In the genomic region with DNA sequence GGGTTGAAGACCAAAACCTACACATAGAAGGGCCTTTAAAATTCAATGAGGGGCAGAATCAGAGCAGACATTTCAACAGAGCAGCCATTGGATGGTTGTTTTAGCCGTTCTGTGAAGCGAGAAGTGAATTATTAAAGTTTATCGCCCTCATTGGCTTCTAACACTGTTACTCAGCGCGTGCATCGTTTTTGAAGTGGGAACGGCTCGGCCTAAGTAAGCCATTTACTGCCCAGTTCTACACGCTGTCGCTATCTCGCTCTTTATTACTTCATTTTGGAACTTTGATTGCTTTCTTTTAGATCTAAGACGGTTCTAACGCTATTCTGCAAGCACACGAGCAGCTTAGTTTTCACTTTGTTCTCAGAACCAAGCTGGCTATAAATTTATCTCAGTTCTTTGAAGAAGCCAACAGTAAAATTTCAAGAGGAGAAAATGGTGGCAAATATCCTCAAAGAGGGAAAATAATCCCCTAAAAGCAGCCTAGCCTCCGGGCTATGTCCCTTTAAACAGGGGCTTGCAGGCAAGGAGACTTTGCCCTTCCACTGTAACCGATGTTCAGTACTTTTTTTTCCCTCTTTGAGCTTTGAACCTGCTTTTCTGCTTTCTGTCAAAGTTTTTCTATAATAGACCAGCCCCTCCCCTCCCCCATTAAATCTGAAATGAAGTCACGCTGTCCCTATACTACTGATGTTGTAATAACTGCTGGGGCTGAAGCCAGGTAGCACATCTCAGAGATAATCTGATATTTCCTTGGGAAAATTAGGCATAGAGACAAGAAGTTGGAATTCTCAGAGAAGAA, we compare ENCODE assay signal across 17 mouse cellular contexts.
A peak's percentile ranks its signal among the peaks of the same experiment; 100 is the strongest.
DNase-seq lines count a peak whose midpoint lies in the region; ATAC-seq and TF ChIP-seq lines count a peak whose summit lies in the region.
"Had no signal": no experiment of that assay in that cellular context is flagged by ENCODE, and none has a peak within 500 bp of the region (broad histone marks: within the 10 kb centered on the region; RNA-seq: fewer than 3 reads in every experiment).

No protein-coding gene starts in this region.

- H3K4me3 ChIP-seq in hindbrain, embryonic 15.5 days, result no peak overlapping the region
- no peak overlapping the region for H3K4me3 ChIP-seq in hindbrain, embryonic 11.5 days (ENCODE audit: low read depth, low read length)
- H3K4me3 ChIP-seq in midbrain, embryonic 15.5 days, result no peak overlapping the region
- H3K4me3 ChIP-seq in midbrain, embryonic 11.5 days (ENCODE audit: low read depth, low read length), result no peak overlapping the region
- H3K4me3 ChIP-seq in intestine, postnatal 0 days (ENCODE audit: low read depth, low read length), result peak overlapping the region; percentile 7; the same call in 1 of the 2 replicates
- H3K4me3 ChIP-seq: hindbrain, embryonic 10.5 days had no signal

- no peaks in the 10 kb centered on the region for H3K27me3 ChIP-seq in hindbrain, embryonic 15.5 days
- H3K27me3 ChIP-seq in hindbrain, embryonic 11.5 days (ENCODE audit: control insufficient read depth, insufficient read depth, low read length), result no peaks in the 10 kb centered on the region
- H3K27me3 ChIP-seq in midbrain, embryonic 15.5 days (replicated peaks), result no peaks in the 10 kb centered on the region
- H3K27me3 ChIP-seq in midbrain, embryonic 11.5 days (ENCODE audit: control insufficient read depth, insufficient read depth, low read length), result no peaks in the 10 kb centered on the region
- no peaks in the 10 kb centered on the region for H3K27me3 ChIP-seq in intestine, postnatal 0 days (replicated peaks; ENCODE audit: control insufficient read depth, insufficient read depth, low read length)
- H3K27me3 ChIP-seq: Patski had no signal

- no peak for TF ChIP-seq CTCF in intestine, postnatal 0 days (IDR thresholded peaks at IDR 0.05; ENCODE audit: low read depth)

- no peak for DNase-seq in hindbrain, embryonic 11.5 days (ENCODE audit: low spot score)
- DNase-seq in midbrain, embryonic 11.5 days (ENCODE audit: low spot score, missing footprints), result no peak
- no peak for DNase-seq in c-Kit-positive CD71-positive TER-119-positive erythroid progenitor cells, embryonic 14.5 days (ENCODE audit: low spot score)
- no peak for DNase-seq in cerebellum, adult 11 months
- DNase-seq: adrenal gland, postnatal 25 days; B cell, adult 2 months; forebrain, postnatal 0 days; heart, adult 18-20 months; midbrain, embryonic 14.5 days; right cerebral cortex, adult 18-20 months had no signal

- H3K9me3 ChIP-seq in hindbrain, embryonic 15.5 days, result no peaks in the 10 kb centered on the region
- no peaks in the 10 kb centered on the region for H3K9me3 ChIP-seq in hindbrain, embryonic 11.5 days (ENCODE audit: control insufficient read depth, low read length)
- H3K9me3 ChIP-seq in midbrain, embryonic 15.5 days, result no peaks in the 10 kb centered on the region
- H3K9me3 ChIP-seq in midbrain, embryonic 11.5 days (ENCODE audit: control insufficient read depth, low read length), result no peaks in the 10 kb centered on the region
- H3K9me3 ChIP-seq in intestine, postnatal 0 days (ENCODE audit: control insufficient read depth), result no peaks in the 10 kb centered on the region
- H3K9me3 ChIP-seq: hindbrain, embryonic 10.5 days had no signal

- H3K9ac ChIP-seq in hindbrain, embryonic 15.5 days, result no peak overlapping the region
- H3K9ac ChIP-seq in hindbrain, embryonic 11.5 days (ENCODE audit: low read depth, low read length), result no peak overlapping the region
- H3K9ac ChIP-seq in midbrain, embryonic 15.5 days, result no peak overlapping the region
- no peak overlapping the region for H3K9ac ChIP-seq in midbrain, embryonic 11.5 days (ENCODE audit: low read length)
- no peak overlapping the region for H3K9ac ChIP-seq in intestine, postnatal 0 days (ENCODE audit: low read depth, low read length)
- H3K9ac ChIP-seq: forebrain, postnatal 0 days; liver, embryonic 14.5 days had no signal

- peaks cover 10% of the 10 kb centered on the region; the same call in 1 of the 2 replicates for H3K36me3 ChIP-seq in hindbrain, embryonic 15.5 days
- no peaks in the 10 kb centered on the region for H3K36me3 ChIP-seq in hindbrain, embryonic 11.5 days (ENCODE audit: control insufficient read depth, insufficient read depth, low read length)
- 0 out of 2 replicates have a peak, but pooled peaks cover 4% of the 10 kb centered on the region for H3K36me3 ChIP-seq in midbrain, embryonic 15.5 days (replicated peaks)
- no peaks in the 10 kb centered on the region for H3K36me3 ChIP-seq in midbrain, embryonic 11.5 days (ENCODE audit: control insufficient read depth, insufficient read depth, low read length)
- H3K36me3 ChIP-seq in intestine, postnatal 0 days (ENCODE audit: control insufficient read depth, insufficient read depth), result no peaks in the 10 kb centered on the region
- H3K36me3 ChIP-seq: hindbrain, embryonic 10.5 days had no signal

- peaks cover 22% of the 10 kb centered on the region for H3K4me1 ChIP-seq in hindbrain, embryonic 15.5 days (replicated peaks)
- no peaks in the 10 kb centered on the region for H3K4me1 ChIP-seq in hindbrain, embryonic 11.5 days (replicated peaks; ENCODE audit: control insufficient read depth, insufficient read depth, low read length)
- peaks cover 39% of the 10 kb centered on the region for H3K4me1 ChIP-seq in midbrain, embryonic 15.5 days
- peaks cover 7% of the 10 kb centered on the region for H3K4me1 ChIP-seq in midbrain, embryonic 11.5 days (ENCODE audit: control insufficient read depth, insufficient read depth, low read length)
- H3K4me1 ChIP-seq in intestine, postnatal 0 days (replicated peaks; ENCODE audit: control insufficient read depth, insufficient read depth, low read length), result no peaks in the 10 kb centered on the region

- H3K4me2 ChIP-seq in hindbrain, embryonic 15.5 days, result no peak overlapping the region
- no peak overlapping the region for H3K4me2 ChIP-seq in hindbrain, embryonic 11.5 days (replicated peaks; ENCODE audit: low read depth, low read length)
- no peak overlapping the region for H3K4me2 ChIP-seq in midbrain, embryonic 15.5 days
- H3K4me2 ChIP-seq in midbrain, embryonic 11.5 days, result no peak overlapping the region
- H3K4me2 ChIP-seq in intestine, postnatal 0 days (replicated peaks; ENCODE audit: low read depth), result peak overlapping the region; percentile 49; the same call in 1 of the 2 replicates

- 75% methylated on average over 17 of the region's 17 CpGs for WGBS in hindbrain, embryonic 15.5 days
- WGBS in hindbrain, embryonic 11.5 days, result 94% methylated on average over 17 of the region's 17 CpGs
- 55% methylated on average over 17 of the region's 17 CpGs for WGBS in midbrain, embryonic 15.5 days
- WGBS in midbrain, embryonic 11.5 days, result 85% methylated on average over 17 of the region's 17 CpGs
- WGBS in intestine, postnatal 0 days, result 44% methylated on average over 17 of the region's 17 CpGs

- H3K27ac ChIP-seq in hindbrain, embryonic 15.5 days (replicated peaks), result 0 out of 2 replicates have a peak overlapping the region, but pooled peaks have one; percentile 49
- no peak overlapping the region for H3K27ac ChIP-seq in hindbrain, embryonic 11.5 days (ENCODE audit: low read depth, low read length)
- H3K27ac ChIP-seq in midbrain, embryonic 15.5 days, result peak overlapping the region; percentile 57; the same call in 1 of the 2 replicates
- no peak overlapping the region for H3K27ac ChIP-seq in midbrain, embryonic 11.5 days (ENCODE audit: low read depth, low read length)
- no peak overlapping the region for H3K27ac ChIP-seq in intestine, postnatal 0 days (ENCODE audit: low read depth, low read length)
- H3K27ac ChIP-seq: hindbrain, embryonic 10.5 days; liver, embryonic 14.5 days had no signal

- ATAC-seq in hindbrain, embryonic 15.5 days (ENCODE audit: low FRiP score, low read depth), result no peak
- ATAC-seq in hindbrain, embryonic 11.5 days (ENCODE audit: low FRiP score), result no peak
- no peak for ATAC-seq in midbrain, embryonic 15.5 days (replicated peaks)
- ATAC-seq in midbrain, embryonic 11.5 days (ENCODE audit: low FRiP score), result no peak
- peak; percentile 53 for ATAC-seq in intestine, postnatal 0 days
- ATAC-seq: activated CD4-positive, CD25-positive, alpha-beta regulatory T cell, adult 4 months; Patski had no signal

Comparison
In these comparisons a context has a peak if more than half of its experiments do, and no peak if none do; other contexts are left out.
1. H3K27ac ChIP-seq: peak in hindbrain, embryonic 15.5 days (single experiment) and midbrain, embryonic 15.5 days (single experiment); none in hindbrain, embryonic 11.5 days (single experiment), midbrain, embryonic 11.5 days (single experiment) and intestine, postnatal 0 days (single experiment).